Comparison of ENCODE assay signal across 25 mouse cellular contexts in the genomic region with DNA sequence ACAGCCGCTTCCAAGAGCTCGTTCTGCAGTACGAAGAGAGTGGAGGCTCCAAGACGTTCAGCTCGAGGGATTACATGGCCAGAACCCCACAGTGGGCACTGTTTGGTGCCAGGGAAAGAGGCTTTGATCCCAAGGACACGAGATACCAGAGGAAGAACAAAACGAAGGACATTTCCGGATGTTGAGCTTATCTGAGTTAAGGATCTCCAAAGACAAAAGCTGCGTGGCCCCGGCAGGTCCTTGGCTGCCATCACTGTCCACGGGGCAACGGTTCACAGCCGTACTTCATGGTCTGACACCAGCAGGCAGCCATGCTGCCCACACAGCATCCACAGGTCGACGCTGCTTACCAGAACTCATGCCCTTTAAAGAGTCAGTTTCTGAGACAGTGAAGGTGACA. TPM values are rescaled to one million over a fixed set of nuclear protein-coding genes. Genes with fewer than 3 reads are reported as not detected.
"Had no signal": no experiment of that assay in that cellular context is flagged by ENCODE, and none has a peak within 500 bp of the region (broad histone marks: within the 10 kb centered on the region; RNA-seq: fewer than 3 reads in every experiment).

No protein-coding gene starts in this region.

- H3K4me3 ChIP-seq: midbrain, embryonic 13.5 days; midbrain, embryonic 15.5 days; myocyte; neural tube, embryonic 13.5 days; neural tube, embryonic 15.5 days had no signal

- H3K27ac ChIP-seq: midbrain, embryonic 13.5 days; midbrain, embryonic 15.5 days; neural tube, embryonic 13.5 days; neural tube, embryonic 15.5 days had no signal

- DNase-seq: lung, adult 18-20 months; lung, embryonic 14.5 days; lung, postnatal 10 days; lung, postnatal 4 days; retina, postnatal 1 day; right cerebral cortex, adult 18-20 months; right cerebral cortex, postnatal 25 days; right cerebral cortex, postnatal 4 days; spleen, adult 18-20 months; thymus, adult 18-20 months; thymus, postnatal 14 days; thymus, postnatal 36 days had no signal

- H3K9me3 ChIP-seq: midbrain, embryonic 13.5 days; midbrain, embryonic 15.5 days; neural tube, embryonic 13.5 days; neural tube, embryonic 15.5 days had no signal

- H3K9ac ChIP-seq: lung, embryonic 14.5 days; midbrain, embryonic 13.5 days; midbrain, embryonic 15.5 days; neural tube, embryonic 13.5 days; neural tube, embryonic 15.5 days had no signal

- ATAC-seq: midbrain, embryonic 13.5 days; midbrain, embryonic 15.5 days had no signal

- H3K27me3 ChIP-seq: midbrain, embryonic 13.5 days; midbrain, embryonic 15.5 days; neural tube, embryonic 13.5 days; neural tube, embryonic 15.5 days had no signal

- H3K4me2 ChIP-seq: lung, embryonic 14.5 days; midbrain, embryonic 11.5 days; midbrain, embryonic 13.5 days; midbrain, embryonic 15.5 days; neural tube, embryonic 13.5 days; neural tube, embryonic 15.5 days had no signal

- H3K4me1 ChIP-seq: midbrain, embryonic 15.5 days; neural tube, embryonic 13.5 days; neural tube, embryonic 15.5 days had no signal

RNA-seq across cellular contexts. Expression of gene Caln1, which starts 28.6 kb away (rescaled TPM):
- total RNA-seq: megakaryocyte, adult 5-6 weeks had no signal
- polyA plus RNA-seq: lung, embryonic 16.5 days; myocyte; small intestine, adult 2 months; stomach, embryonic 14.5 days; thymus, postnatal 0 days had no signal

RNA-seq across cellular contexts. Expression of gene A330070K13Rik, which starts 43.8 kb away (rescaled TPM):
- total RNA-seq: megakaryocyte, adult 5-6 weeks had no signal
- polyA plus RNA-seq: lung, embryonic 14.5 days; lung, embryonic 16.5 days; midbrain, embryonic 11.5 days; midbrain, embryonic 13.5 days; midbrain, embryonic 15.5 days; myocyte; neural tube, embryonic 11.5 days; neural tube, embryonic 13.5 days; small intestine, adult 2 months; stomach, embryonic 14.5 days; stomach, embryonic 16.5 days; thymus, postnatal 0 days had no signal
